Mouse (Mus musculus): ENCODE measurements around the gene F11.

GRCm38 (mm10) chr8:45291790-45292189 lies 30.0 kb upstream of the F11 start:
- TF ChIP-seq CTCF (IDR thresholded peaks at IDR 0.05; ENCODE audit: low read depth, low read length) = no peak
- TF ChIP-seq GATA2 (IDR thresholded peaks at IDR 0.05; ENCODE audit: borderline replicate concordance, low read depth, low read length) = no peak
- TF ChIP-seq TAL1 (conservative IDR thresholded peaks at IDR 0.05; ENCODE audit: low read depth, low read length) = no peak
